Mouse (Mus musculus) retina, embryonic 14.5 days (tissue): ENCODE measurements at regions not wholly inside any gene's neighbourhood (a gene's known extent, or its start where the extent isn't known, plus 50 kb on each side); places are given as distances from the start of the nearest gene placed in this dataset.

ENCODE experiments used
- DNase-seq: peaks from one replicate; pipeline ENCODE4 v3.0.0-alpha.2; 2015; ENCODE audit warnings: low spot score

- DNase-seq: no peak
These were observed 356.6 kb downstream of the Smarca1 start for GRCm38 (mm10) chrX:47536130-47536529.

DNA sequence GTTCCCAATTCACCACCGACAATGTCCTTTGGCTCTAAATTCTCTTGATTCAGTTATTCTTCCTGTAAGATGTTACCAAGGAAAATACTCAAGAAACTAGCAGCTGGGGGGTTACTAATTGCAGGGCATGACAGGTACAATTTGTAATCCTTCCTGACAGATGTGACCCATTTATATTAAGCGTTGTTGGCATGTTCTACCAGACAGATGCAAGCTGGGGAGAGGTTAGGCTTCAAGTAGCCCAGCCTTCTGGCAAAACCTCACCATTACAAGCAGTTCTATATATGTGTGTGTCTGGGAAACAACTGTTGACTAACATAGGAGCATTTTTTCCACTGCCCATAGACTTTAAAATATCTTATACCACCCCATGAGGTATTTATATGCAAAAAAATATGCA is 397.7 kb downstream of the Smarca1 start:
- DNase-seq: peak; percentile 60

GRCm38 (mm10) chrX:47482728-47483127 is 410.0 kb downstream of the Smarca1 start:
- DNase-seq: no peak

- DNase-seq: no peak
These were observed 414.5 kb downstream of the Smarca1 start for GRCm38 (mm10) chrX:47478226-47478625.

GRCm38 (mm10) chrX:47466721-47467499 is 425.9 kb downstream of the Smarca1 start:
- DNase-seq: peak; percentile 28

GRCm38 (mm10) chrX:47461660-47462490 is 430.9 kb downstream of the Smarca1 start:
- DNase-seq: peak; percentile 29
